In the genomic region with DNA sequence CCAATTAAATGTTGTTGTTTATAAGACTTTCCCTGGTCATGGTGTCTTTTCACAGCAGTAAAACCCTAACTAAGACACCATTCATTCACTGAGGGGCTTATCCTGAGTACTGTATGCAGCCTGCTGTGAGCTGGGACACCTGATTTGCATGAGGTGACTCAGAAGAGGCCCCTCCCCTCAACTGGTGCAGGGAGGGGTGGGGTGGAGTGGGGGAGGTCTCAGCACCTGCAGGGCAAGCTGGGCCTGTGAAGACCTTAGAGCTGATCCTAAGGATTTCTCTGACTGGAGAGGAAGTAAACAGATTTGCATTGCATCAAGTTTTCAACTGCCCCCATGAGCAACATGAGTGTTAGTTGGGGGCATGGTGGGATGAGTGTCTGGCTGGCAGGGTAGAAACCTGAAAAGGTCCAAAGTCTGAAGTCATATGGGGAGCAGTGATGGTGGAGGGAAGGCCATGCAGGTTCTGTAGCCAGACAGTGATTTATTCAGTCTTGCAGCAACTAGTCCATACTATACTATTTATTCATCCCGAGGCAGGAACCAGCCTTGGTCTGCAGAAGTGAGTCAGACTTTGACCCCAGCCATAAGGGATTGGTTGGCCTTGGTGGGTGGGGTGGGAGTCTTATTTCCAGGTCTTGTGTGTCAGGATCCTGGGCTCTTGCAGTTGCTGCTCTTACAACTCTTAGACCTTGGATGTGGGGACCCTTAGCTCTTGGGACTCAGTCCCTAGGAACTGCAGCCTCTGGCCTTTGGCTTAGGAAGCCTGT, we compare ENCODE assay signal across 28 mouse cellular contexts. TPM values are rescaled to one million over a fixed set of nuclear protein-coding genes. Genes with fewer than 3 reads are reported as not detected.
A peak's percentile ranks its signal among the peaks of the same experiment; 100 is the strongest.
DNase-seq lines count a peak whose midpoint lies in the region; ATAC-seq and TF ChIP-seq lines count a peak whose summit lies in the region.
"Had no signal": no experiment of that assay in that cellular context is flagged by ENCODE, and none has a peak within 500 bp of the region (broad histone marks: within the 10 kb centered on the region; RNA-seq: fewer than 3 reads in every experiment).

No protein-coding gene starts in this region.

- H3K4me2 ChIP-seq in stomach, embryonic 16.5 days (ENCODE audit: low read depth, low read length) = no peak overlapping the region
- H3K4me2 ChIP-seq: embryonic facial prominence, embryonic 15.5 days; hindbrain, embryonic 12.5 days; midbrain, embryonic 13.5 days; neural tube, embryonic 13.5 days had no signal

- ATAC-seq in stomach, embryonic 16.5 days (ENCODE audit: insufficient read depth, low FRiP score) = peak; percentile 70; the same call in 1 of the 2 replicates
- ATAC-seq: activated CD4-positive, CD25-positive, alpha-beta regulatory T cell, adult 4 months; CD4-positive, CD25-positive, alpha-beta regulatory T cell, adult 4 months; forebrain, embryonic 16.5 days; inflammation-experienced regulatory T-cells, adult 6 months; liver, postnatal 0 days; midbrain, embryonic 13.5 days had no signal

- 14% methylated on average over 1 of the region's 1 CpGs for WGBS in large intestine, adult 2 months
- WGBS in stomach, embryonic 16.5 days = 20% methylated on average over 1 of the region's 1 CpGs

- H3K36me3 ChIP-seq in ES-Bruce4 (ENCODE audit: control insufficient read depth, insufficient read depth, low read length, poor library complexity, severe bottlenecking) = no peaks in the 10 kb centered on the region
- no peaks in the 10 kb centered on the region for H3K36me3 ChIP-seq in stomach, embryonic 16.5 days (ENCODE audit: control insufficient read depth, insufficient read depth, low read length)
- H3K36me3 ChIP-seq: embryonic facial prominence, embryonic 15.5 days; heart, embryonic 10.5 days; hindbrain, embryonic 12.5 days; limb, embryonic 10.5 days had no signal

- no peaks in the 10 kb centered on the region for H3K27me3 ChIP-seq in ES-Bruce4 (ENCODE audit: control insufficient read depth, insufficient read depth, low read length, poor library complexity, severe bottlenecking)
- peaks cover 17% of the 10 kb centered on the region for H3K27me3 ChIP-seq in stomach, embryonic 16.5 days (ENCODE audit: control insufficient read depth, insufficient read depth, low read length)

- H3K9me3 ChIP-seq in ES-Bruce4 (replicated peaks; ENCODE audit: control insufficient read depth, insufficient read depth, low read length, poor library complexity, severe bottlenecking) = no peaks in the 10 kb centered on the region
- H3K9me3 ChIP-seq in stomach, embryonic 16.5 days (replicated peaks; ENCODE audit: control insufficient read depth, low read length) = no peaks in the 10 kb centered on the region
- H3K9me3 ChIP-seq: embryonic facial prominence, embryonic 15.5 days; heart, embryonic 10.5 days; hindbrain, embryonic 12.5 days; limb, embryonic 10.5 days; midbrain, embryonic 13.5 days; neural tube, embryonic 13.5 days had no signal

- H3K4me3 ChIP-seq in ES-Bruce4 (ENCODE audit: low read depth, low read length) = no peak overlapping the region
- no peak overlapping the region for H3K4me3 ChIP-seq in stomach, embryonic 16.5 days (replicated peaks; ENCODE audit: low read length)
- H3K4me3 ChIP-seq: embryonic facial prominence, embryonic 15.5 days; heart, embryonic 10.5 days; hindbrain, embryonic 12.5 days; limb, embryonic 10.5 days; midbrain, embryonic 13.5 days; neural tube, embryonic 13.5 days had no signal

- TF ChIP-seq EP300 in ES-Bruce4 (IDR thresholded peaks at IDR 0.05; ENCODE audit: insufficient read depth, low read depth, low read length) = peak; percentile 89

- H3K4me1 ChIP-seq in ES-Bruce4 (ENCODE audit: control insufficient read depth, insufficient read depth, low read length) = peaks cover 12% of the 10 kb centered on the region
- H3K4me1 ChIP-seq in stomach, embryonic 16.5 days (ENCODE audit: control insufficient read depth, insufficient read depth, low read length) = peaks cover 9% of the 10 kb centered on the region; the same call in 1 of the 2 replicates

- H3K27ac ChIP-seq in ES-Bruce4 (ENCODE audit: insufficient read depth, low read length) = peak overlapping the region; percentile 72; the same call in 1 of the 2 replicates
- peak overlapping the region; percentile 36; the same call in 1 of the 2 replicates for H3K27ac ChIP-seq in stomach, embryonic 16.5 days (ENCODE audit: low read length)
- H3K27ac ChIP-seq: embryonic facial prominence, embryonic 15.5 days; heart, embryonic 10.5 days; hindbrain, embryonic 12.5 days; limb, embryonic 10.5 days; midbrain, embryonic 13.5 days; neural tube, embryonic 13.5 days had no signal

- intact Hi-C loops in left cerebral cortex, postnatal 14 days (cut with DNase I) = no loop called here

- DNase-seq in R1 (ENCODE audit: low read depth, low spot score) = peak; percentile 94
- DNase-seq in large intestine, adult 2 months (ENCODE audit: low read depth, low spot score) = peak; percentile 45
- DNase-seq in heart, postnatal 4 days = no peak
- no peak for DNase-seq in right cerebral cortex, adult 2 months (ENCODE audit: low spot score in 2 of 2)
- no peak for DNase-seq in left cerebral cortex, postnatal 14 days (ENCODE audit: low spot score in 2 of 2)
- DNase-seq: adrenal gland, postnatal 14 days; cerebellum, adult 9-11 months; embryo, embryonic 11 days; kidney, postnatal 10 days; liver, postnatal 0 days; lung, postnatal 14 days; right cerebral cortex, postnatal 14 days had no signal

- TF ChIP-seq POLR2A in ES-Bruce4 (IDR thresholded peaks at IDR 0.05; ENCODE audit: insufficient read depth, low read length) = no peak

- H3K9ac ChIP-seq in ES-Bruce4 (ENCODE audit: low read depth, poor library complexity, severe bottlenecking) = no peak overlapping the region
- no peak overlapping the region for H3K9ac ChIP-seq in stomach, embryonic 16.5 days (ENCODE audit: low read length)
- H3K9ac ChIP-seq: embryonic facial prominence, embryonic 15.5 days; hindbrain, embryonic 12.5 days; liver, postnatal 0 days; midbrain, embryonic 13.5 days; neural tube, embryonic 13.5 days had no signal

- TF ChIP-seq CTCF in ES-Bruce4 (IDR thresholded peaks at IDR 0.05; ENCODE audit: low read depth, low read length) = no peak

RNA-seq across cellular contexts. Expression of gene Gm1043, which starts 3.4 kb away (rescaled TPM):
- polyA plus RNA-seq in ES-Bruce4 (2011; ENCODE audit: insufficient read depth, insufficient read length, low read depth, missing spikeins) = not detected in 2 replicates
- polyA plus RNA-seq in large intestine, adult 2 months (2012; rRNA removed) = 0.60 and 0.84 TPM in 2 replicates
- 0.05 TPM in 2 replicates for polyA plus RNA-seq in stomach, embryonic 16.5 days (2015; fragmentation: Nextera tagmentation; extraction: Ambion mirVana)
- not detected for total RNA-seq in heart, postnatal 4 days (2021)
- total RNA-seq in left cerebral cortex, postnatal 14 days (2021) = 10 to 100 TPM; 26.0 to 28.3 TPM
- total RNA-seq: gastrocnemius, postnatal 4 days; liver, adult 2 months; megakaryocyte, adult 5-6 weeks had no signal
- polyA plus RNA-seq: heart, embryonic 10.5 days; heart, postnatal 0 days; limb, embryonic 10.5 days; liver, postnatal 0 days had no signal

Comparison
In these comparisons a context has a peak if more than half of its experiments do, and no peak if none do; other contexts are left out.
1. DNase-seq: peak in R1 (single experiment) and large intestine, adult 2 months (single experiment); none in heart, postnatal 4 days (single experiment), right cerebral cortex, adult 2 months (0 of 2) and left cerebral cortex, postnatal 14 days (0 of 2).